Mouse (Mus musculus): Measurements from ENCODE around the gene Slit2.

Gene Slit2

GRCm38 (mm10) chr5:48050637-48051314 is 67.8 kb downstream of the Slit2 start:
- DNase-seq (ENCODE audit: low read depth, low spot score) = no peak

GRCm38 (mm10) chr5:48058612-48059011 is 75.7 kb downstream of the Slit2 start:
- DNase-seq (ENCODE audit: low read depth, low spot score) = no peak

- no peak for DNase-seq (ENCODE audit: low read depth, low spot score)
These were observed 77.8 kb downstream of the Slit2 start for GRCm38 (mm10) chr5:48060715-48061114.

GRCm38 (mm10) chr5:48078730-48079129 is 95.8 kb downstream of the Slit2 start:
- no peak for DNase-seq (ENCODE audit: low read depth, low spot score)

- DNase-seq (ENCODE audit: low read depth, low spot score) = no peak
These were observed 98.4 kb downstream of the Slit2 start for GRCm38 (mm10) chr5:48081223-48081881.

- no peak for DNase-seq (ENCODE audit: low read depth, low spot score)
These were observed 130.5 kb downstream of the Slit2 start for GRCm38 (mm10) chr5:48113400-48113799.

GRCm38 (mm10) chr5:48114969-48115537 is 132.1 kb downstream of the Slit2 start:
- DNase-seq (ENCODE audit: low read depth, low spot score) = no peak

GRCm38 (mm10) chr5:48122651-48123050 is 139.7 kb downstream of the Slit2 start:
- no peak for DNase-seq (ENCODE audit: low read depth, low spot score)

GRCm38 (mm10) chr5:48125770-48126423 is 143.0 kb downstream of the Slit2 start:
- DNase-seq (ENCODE audit: low read depth, low spot score) = no peak

- no peak for DNase-seq (ENCODE audit: low read depth, low spot score)
These were observed 147.0 kb downstream of the Slit2 start for GRCm38 (mm10) chr5:48129981-48130380.

GRCm38 (mm10) chr5:48136571-48136970 is 153.6 kb downstream of the Slit2 start:
- DNase-seq (ENCODE audit: low read depth, low spot score) = no peak

GRCm38 (mm10) chr5:48138849-48139487 is 156.0 kb downstream of the Slit2 start:
- no peak for DNase-seq (ENCODE audit: low read depth, low spot score)

GRCm38 (mm10) chr5:48139488-48139862 is 156.5 kb downstream of the Slit2 start:
- no peak for DNase-seq (ENCODE audit: low read depth, low spot score)

GRCm38 (mm10) chr5:48146082-48146481 is 163.1 kb downstream of the Slit2 start:
- no peak for DNase-seq (ENCODE audit: low read depth, low spot score)

- no peak for DNase-seq (ENCODE audit: low read depth, low spot score)
These were observed 177.9 kb downstream of the Slit2 start for GRCm38 (mm10) chr5:48160829-48161228.

GRCm38 (mm10) chr5:48181646-48182302 is 198.8 kb downstream of the Slit2 start:
- no peak for DNase-seq (ENCODE audit: low read depth, low spot score)

- no peak for DNase-seq (ENCODE audit: low read depth, low spot score)
These were observed 201.4 kb downstream of the Slit2 start for GRCm38 (mm10) chr5:48184358-48184757.

GRCm38 (mm10) chr5:48187819-48188218 is 204.9 kb downstream of the Slit2 start:
- no peak for DNase-seq (ENCODE audit: low read depth, low spot score)

- DNase-seq (ENCODE audit: low read depth, low spot score) = no peak
These were observed 216.4 kb downstream of the Slit2 start for GRCm38 (mm10) chr5:48199380-48199779.

- DNase-seq (ENCODE audit: low read depth, low spot score) = no peak
These were observed 232.3 kb downstream of the Slit2 start for GRCm38 (mm10) chr5:48215248-48215647.

GRCm38 (mm10) chr5:48219624-48220155 is 236.8 kb downstream of the Slit2 start:
- no peak for DNase-seq (ENCODE audit: low read depth, low spot score)
